Mouse (Mus musculus) cortical plate, adult 2 months (tissue): ENCODE results near the gene H13.

Experiments
- CTCF ChIP-seq: fragments of 200-500 bp; IDR thresholded peaks from 2 replicates; pipeline ENCODE4 v1.5.1; 2011; ENCODE audit warnings: mild to moderate bottlenecking, control low read depth, low read length; ENCODE audit not compliant: insufficient read depth; ENCODE audit errors: extremely low read depth
- POLR2A ChIP-seq: fragments of 200-500 bp; IDR thresholded peaks from 2 replicates; pipeline ENCODE4 v1.6.1; 2011; ENCODE audit warnings: mild to moderate bottlenecking, low read length, control low read depth; ENCODE audit not compliant: insufficient read depth; ENCODE audit errors: extremely low read depth

GRCm38 (mm10) chr2:152757478-152757877, 88.2 kb downstream of the H13 start:
- no peak for TF ChIP-seq CTCF
- no peak for TF ChIP-seq POLR2A
